Mouse (Mus musculus) neural tube, embryonic 15.5 days (tissue): ENCODE measurements around the gene Mrps21. TPM values are rescaled to one million over a fixed set of nuclear protein-coding genes. Genes with fewer than 3 reads are reported as not detected.
"Not testable (repeated sequence)": the region's sequence is repeated elsewhere in the genome, so short reads cannot be mapped to it uniquely, and the experiment has no call there.

Experiments
- ATAC-seq: fragments of 200-750 bp; cut with Nextera tagmentation; 2 replicates; pipeline ENCODE4 v1.8.0; 2017; ENCODE audit warnings: mild to moderate bottlenecking, moderate TSS enrichment, moderate library complexity; ENCODE audit not compliant: low FRiP score
- H3K27ac ChIP-seq: fragments of 300-500 bp; sonication (generic); replicated peaks from 2 replicates; pipeline ENCODE4 v1.5.1; 2015; ENCODE audit warnings: mild to moderate bottlenecking, inconsistent platforms
- H3K27me3 ChIP-seq: fragments of 300-500 bp; sonication (generic); replicated peaks from 2 replicates; pipeline ENCODE4 v1.6.1; 2015; ENCODE audit warnings: inconsistent platforms
- H3K36me3 ChIP-seq: fragments of 300-500 bp; sonication (generic); 2 replicates; pipeline ENCODE4 v1.6.1; 2015; ENCODE audit warnings: inconsistent platforms
- H3K4me1 ChIP-seq: fragments of 300-500 bp; sonication (generic); 2 replicates; pipeline ENCODE4 v1.6.1; 2015; ENCODE audit warnings: inconsistent platforms
- H3K4me2 ChIP-seq: fragments of 300-500 bp; sonication (generic); 2 replicates; pipeline ENCODE4 v1.6.1; 2015; ENCODE audit warnings: inconsistent platforms, mild to moderate bottlenecking, moderate library complexity
- H3K4me3 ChIP-seq: fragments of 300-500 bp; sonication (generic); replicated peaks from 2 replicates; pipeline ENCODE4 v1.5.1; 2015; ENCODE audit warnings: mild to moderate bottlenecking, inconsistent platforms
- H3K9ac ChIP-seq: fragments of 300-500 bp; sonication (generic); replicated peaks from 2 replicates; pipeline ENCODE4 v1.6.1; 2015; ENCODE audit warnings: mild to moderate bottlenecking, inconsistent platforms
- H3K9me3 ChIP-seq: fragments of 300-500 bp; sonication (generic); replicated peaks from 2 replicates; pipeline ENCODE4 v1.6.1; 2016; ENCODE audit warnings: inconsistent platforms
- WGBS: fragments of 180-500 bp; shearing (Covaris S2); methylation state at CpG from one replicate; pipeline ENCODE4 v1.1.7; 2015; ENCODE audit warnings: mixed read lengths; 5-methylcytosine and 5-hydroxymethylcytosine counted together
- polyA plus RNA-seq: library from polyadenylated mRNA; unstranded; fragments of >200 nt; fragmentation: Nextera tagmentation; extraction: Ambion mirVana; gene quantifications from 2 replicates; pipeline ENCODE4 v1.2.1, GENCODE M21; 2015

Gene Mrps21
- 284 and 296 TPM in 2 replicates for polyA plus RNA-seq

DNA sequence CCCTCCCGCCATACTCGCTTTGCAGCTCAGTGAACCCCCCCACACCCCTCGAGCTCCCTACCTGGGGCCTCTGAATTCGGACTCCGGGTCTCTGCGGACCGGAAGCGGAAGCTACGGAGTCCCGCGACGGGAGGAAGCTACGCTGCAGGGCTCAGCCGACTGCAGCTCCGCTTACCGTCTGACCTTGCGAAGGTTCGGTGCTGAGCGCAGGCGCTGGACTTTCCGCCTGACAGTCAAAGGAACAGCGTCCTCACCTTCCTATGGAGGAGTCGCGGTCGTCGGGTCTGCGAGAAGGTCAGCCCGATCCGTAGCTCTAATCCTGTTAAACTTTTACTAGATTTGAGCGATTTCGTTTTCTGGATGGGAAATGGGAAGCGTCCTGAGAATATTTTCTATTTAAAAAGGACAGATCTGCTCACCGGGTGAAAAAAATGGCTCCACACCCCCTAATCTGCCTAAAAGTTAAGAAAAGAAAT, at the start of gene Mrps21:
Gene Mrps21 (minus strand): TSS at position 128 of the 476 bp plus-strand sequence.
- H3K9ac ChIP-seq: peak within 1 kb of the TSS; percentile 77
- no peaks in the 10 kb centered on the region for H3K9me3 ChIP-seq
- H3K27ac ChIP-seq: peak within 1 kb of the TSS; percentile 86
- H3K4me3 ChIP-seq: peak within 1 kb of the TSS; percentile 70
- peak; percentile 96 for ATAC-seq
- peak within 1 kb of the TSS; percentile 78 for H3K4me2 ChIP-seq
- H3K27me3 ChIP-seq: no peaks in the 10 kb centered on the region
- peaks cover 26% of the 10 kb centered on the region for H3K4me1 ChIP-seq
- peaks cover 23% of the 10 kb centered on the region for H3K36me3 ChIP-seq
- WGBS: under 1% methylated on average over 33 of the region's 33 CpGs

DNA sequence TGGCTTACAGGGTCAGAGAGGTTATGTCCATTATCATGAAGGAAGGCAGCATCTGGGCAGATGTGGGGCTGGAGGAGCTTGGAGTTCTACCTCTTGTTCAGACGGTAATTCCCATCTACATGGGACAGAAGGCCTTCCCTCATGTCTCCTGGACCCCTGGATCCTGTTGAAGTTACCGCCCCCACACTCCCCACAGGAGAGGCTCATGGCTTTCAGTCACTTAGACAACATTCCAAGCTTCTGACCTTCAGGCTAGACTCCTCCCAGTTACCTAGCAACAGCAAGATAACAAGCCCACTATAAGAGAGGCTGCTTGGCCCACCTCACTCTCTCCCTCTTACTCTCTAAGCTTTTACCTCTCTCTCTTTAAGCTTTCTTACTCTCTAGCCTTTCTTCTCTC, 49.2 kb upstream of the Mrps21 start:
- H3K4me2 ChIP-seq, H3K27me3 ChIP-seq, ATAC-seq, H3K9me3 ChIP-seq, H3K9ac ChIP-seq, H3K4me1 ChIP-seq, H3K36me3 ChIP-seq, H3K27ac ChIP-seq, H3K4me3 ChIP-seq: not testable (repeated sequence)
- 78% methylated on average over 2 of the region's 2 CpGs for WGBS

DNA sequence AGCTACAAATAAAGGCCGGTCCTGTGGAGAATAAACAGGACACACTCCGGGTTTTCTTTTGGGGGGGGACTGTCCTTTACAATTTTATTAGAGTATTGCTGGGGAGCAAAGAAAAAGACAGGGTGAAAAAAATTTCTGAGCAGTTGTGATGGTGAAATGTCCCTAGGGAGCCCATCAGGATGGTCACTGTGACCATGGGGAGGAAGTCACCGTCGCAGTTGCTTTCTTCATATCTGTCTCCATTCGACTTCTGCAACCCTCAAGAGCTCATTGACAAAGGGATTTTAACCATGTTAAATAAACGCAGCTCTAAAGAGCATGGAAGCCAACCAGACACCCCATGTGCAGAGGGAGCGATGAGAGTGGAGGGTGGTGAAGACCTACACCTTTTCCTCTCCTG, 45.4 kb upstream of the Mrps21 start:
- no peaks in the 10 kb centered on the region for H3K4me1 ChIP-seq
- no peaks in the 10 kb centered on the region for H3K36me3 ChIP-seq
- no peak overlapping the region for H3K4me2 ChIP-seq
- H3K27ac ChIP-seq: no peak overlapping the region
- H3K9ac ChIP-seq: no peak overlapping the region
- H3K27me3 ChIP-seq: no peaks in the 10 kb centered on the region
- 84% methylated on average over 7 of the region's 7 CpGs for WGBS
- H3K4me3 ChIP-seq: no peak overlapping the region
- H3K9me3 ChIP-seq: no peaks in the 10 kb centered on the region
- ATAC-seq: no peak

DNA sequence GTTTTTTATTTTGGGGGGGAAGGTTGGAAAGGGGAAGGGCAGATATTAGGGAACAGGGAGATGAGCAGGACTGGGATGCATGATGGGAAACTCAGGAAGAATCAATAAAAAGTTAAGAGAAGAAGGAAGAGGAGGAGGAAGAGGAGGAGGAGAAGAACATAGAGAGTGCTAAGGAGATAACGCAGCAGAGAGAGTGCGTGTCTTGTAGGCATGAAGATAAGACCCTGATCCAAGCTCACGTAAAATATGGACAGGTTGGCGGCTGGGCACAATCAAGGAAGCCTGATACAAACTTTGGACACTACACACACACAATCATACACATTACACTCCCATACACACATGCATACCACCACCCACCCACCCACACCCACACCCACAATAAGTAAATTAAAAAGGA, 43.4 kb upstream of the Mrps21 start:
- Histone ChIP-seq H3K4me1 (no peaks in the 10 kb centered on the region), H3K36me3 (no peaks in the 10 kb centered on the region), H3K27me3 (no peaks in the 10 kb centered on the region), H3K27ac (no peak overlapping the region), H3K9ac (no peak overlapping the region), H3K9me3 (no peaks in the 10 kb centered on the region), H3K4me2 (no peak overlapping the region), H3K4me3 (no peak overlapping the region)
- ATAC-seq: no peak
- 93% methylated on average over 4 of the region's 4 CpGs for WGBS

DNA sequence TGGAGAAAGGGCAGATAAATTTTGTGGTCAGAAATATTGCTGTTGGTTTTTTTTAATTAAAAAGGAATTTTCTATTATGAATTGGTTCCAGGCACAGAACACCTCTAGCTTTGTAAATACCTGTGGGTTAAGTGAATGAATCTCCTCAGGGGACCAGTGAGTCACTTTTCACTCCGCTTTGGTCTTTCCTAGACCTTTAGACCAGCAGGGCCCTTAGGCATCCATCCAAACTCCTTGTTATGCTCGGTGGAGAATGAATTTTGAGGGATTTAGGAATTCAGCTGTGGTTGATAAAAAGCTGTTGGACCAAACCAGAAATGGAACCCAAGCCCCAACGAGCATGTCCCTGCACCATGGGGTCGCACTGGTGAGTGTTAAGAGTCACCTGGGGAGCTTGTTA, 36.3 kb upstream of the Mrps21 start:
- Histone ChIP-seq H3K27me3 (peaks cover 18% of the 10 kb centered on the region), H3K9me3 (no peaks in the 10 kb centered on the region), H3K4me2 (no peak overlapping the region), H3K36me3 (no peaks in the 10 kb centered on the region), H3K4me1 (peaks cover 34% of the 10 kb centered on the region), H3K9ac (no peak overlapping the region), H3K27ac (no peak overlapping the region), H3K4me3 (no peak overlapping the region)
- no peak for ATAC-seq
- 59% methylated on average over 4 of the region's 4 CpGs for WGBS

DNA sequence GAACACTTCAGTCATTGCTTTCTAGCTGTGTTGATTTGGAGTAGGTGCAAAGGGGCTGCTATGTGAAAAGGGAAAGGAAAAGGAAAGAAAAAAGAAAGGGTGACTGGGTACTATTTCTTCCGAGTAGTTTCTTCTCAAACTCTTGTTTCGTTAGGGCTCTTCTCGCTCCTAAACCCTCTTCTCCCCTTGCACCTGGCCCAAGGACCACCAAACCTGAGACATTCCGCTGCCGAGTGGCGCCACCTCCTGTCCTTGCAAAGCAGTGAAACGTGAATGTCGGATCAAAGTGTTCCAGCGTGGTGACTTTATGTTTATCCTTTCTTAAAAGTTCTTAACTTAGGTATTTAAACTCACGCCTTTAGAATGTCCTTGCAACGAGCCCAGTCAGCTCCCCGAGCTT, 35.5 kb upstream of the Mrps21 start:
- Histone ChIP-seq H3K36me3 (no peaks in the 10 kb centered on the region), H3K9ac (no peak overlapping the region), H3K27ac (no peak overlapping the region), H3K4me2 (peak overlapping the region; percentile 69), H3K4me3 (peak overlapping the region; percentile 15), H3K27me3 (peaks cover 18% of the 10 kb centered on the region), H3K4me1 (peaks cover 34% of the 10 kb centered on the region), H3K9me3 (no peaks in the 10 kb centered on the region)
- WGBS: under 1% methylated on average over 12 of the region's 12 CpGs
- ATAC-seq: no peak

DNA sequence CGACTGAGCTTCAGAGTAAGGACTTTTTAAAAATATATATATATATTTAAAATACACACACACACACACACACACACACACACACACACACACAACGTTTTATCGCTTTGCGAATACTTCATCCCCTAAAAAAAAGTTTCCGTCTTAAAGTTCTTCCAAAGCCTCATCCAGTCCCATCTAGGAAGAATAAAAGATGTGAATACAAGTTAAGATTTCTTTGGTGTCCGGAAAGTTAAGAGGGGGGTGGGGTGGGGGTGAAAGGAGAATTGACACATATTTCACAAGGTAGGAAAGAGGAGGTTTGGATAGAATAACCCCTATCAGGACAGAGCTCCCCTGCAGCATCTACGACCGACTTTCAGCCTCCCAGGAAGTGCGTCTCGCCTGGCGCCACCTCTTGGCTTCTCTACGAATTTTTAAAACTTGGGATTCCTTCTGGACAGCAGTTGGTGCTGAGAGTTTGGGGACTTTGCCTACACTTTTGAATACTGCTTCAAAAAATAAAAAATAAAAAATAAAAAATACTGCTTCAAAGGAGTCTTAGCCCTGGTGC, 34.7 kb upstream of the Mrps21 start:
- WGBS: under 1% methylated on average over 12 of the region's 12 CpGs
- Histone ChIP-seq H3K9ac (no peak overlapping the region), H3K4me2 (peak overlapping the region; percentile 69), H3K4me3 (no peak overlapping the region; the same call in 1 of the 2 replicates), H3K27me3 (peaks cover 18% of the 10 kb centered on the region), H3K27ac (no peak overlapping the region), H3K4me1 (peaks cover 34% of the 10 kb centered on the region), H3K36me3 (no peaks in the 10 kb centered on the region), H3K9me3 (no peaks in the 10 kb centered on the region)
- ATAC-seq: no peak

DNA sequence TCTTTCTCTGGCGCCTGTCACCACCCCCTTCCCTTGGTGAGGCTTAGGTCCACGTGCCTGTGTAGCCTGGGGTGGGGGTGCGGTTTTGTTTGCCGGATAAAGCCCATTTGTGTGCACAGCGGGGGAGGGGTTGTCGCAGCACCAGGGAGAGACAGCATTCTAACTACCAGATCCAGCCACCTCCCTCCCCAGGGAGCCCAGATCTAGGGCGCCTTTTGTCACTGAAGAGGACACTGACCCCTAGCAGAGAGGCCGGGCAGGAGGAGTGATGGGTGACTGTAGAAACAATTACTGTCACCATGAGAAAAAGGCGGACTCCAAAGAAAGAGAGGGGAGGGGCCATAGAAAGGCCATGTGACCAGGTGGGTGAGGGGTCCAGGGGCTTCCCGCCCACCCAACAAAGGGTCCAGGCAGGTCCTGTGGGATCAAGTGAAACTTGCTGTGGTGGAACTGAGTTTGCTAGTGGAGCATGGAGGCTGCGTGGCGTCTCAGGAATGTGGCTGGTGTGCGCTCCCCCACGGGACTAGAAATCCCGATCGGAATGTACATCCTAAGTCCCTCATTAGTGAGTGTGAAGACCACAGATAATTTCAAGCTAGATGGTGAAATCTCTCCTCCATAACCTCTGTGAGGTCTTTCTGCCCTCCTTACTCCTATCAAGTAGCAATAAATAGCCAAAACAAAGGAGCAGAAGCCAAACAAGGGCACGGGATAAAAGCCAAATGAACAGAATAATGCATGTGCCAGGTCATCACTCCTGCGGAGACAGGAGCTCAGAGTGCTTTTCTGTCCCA, 34.0 kb upstream of the Mrps21 start:
- Histone ChIP-seq H3K9me3 (no peaks in the 10 kb centered on the region), H3K27ac (no peak overlapping the region), H3K4me1 (peaks cover 34% of the 10 kb centered on the region), H3K36me3 (no peaks in the 10 kb centered on the region), H3K4me3 (peak overlapping the region; percentile 36), H3K27me3 (peaks cover 18% of the 10 kb centered on the region), H3K9ac (peak overlapping the region; percentile 26; the same call in 1 of the 2 replicates), H3K4me2 (peak overlapping the region; percentile 69)
- under 1% methylated on average over 18 of the region's 18 CpGs for WGBS
- ATAC-seq: peak; percentile 24; the same call in 1 of the 2 replicates

DNA sequence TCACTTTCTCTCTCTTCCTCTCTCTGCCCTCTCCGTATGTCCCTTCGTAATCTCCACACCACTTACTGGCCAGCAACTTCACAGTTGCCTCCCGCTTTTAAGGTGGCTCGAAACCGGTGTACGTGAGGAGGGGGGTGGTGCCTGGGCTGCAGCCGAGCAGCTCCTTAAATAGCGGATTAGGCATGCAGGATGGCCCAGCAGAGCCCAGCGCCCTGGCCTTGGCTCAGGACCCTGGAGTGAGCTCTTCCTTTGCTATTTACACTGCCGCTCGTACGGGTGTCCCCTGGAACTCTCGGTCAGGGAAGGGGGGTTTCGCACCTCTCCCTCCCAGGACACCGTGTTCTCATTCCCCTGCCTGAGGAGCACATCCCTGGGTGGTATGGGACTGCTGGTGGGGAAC, 33.2 kb upstream of the Mrps21 start, which contains the start of gene Car14:
Gene Car14 (minus strand): TSS at position 124 of the 400 bp plus-strand sequence.
- Histone ChIP-seq H3K36me3 (no peaks in the 10 kb centered on the region), H3K4me1 (peaks cover 34% of the 10 kb centered on the region), H3K27ac (no peak within 1 kb of the TSS), H3K4me3 (peak within 1 kb of the TSS; percentile 36), H3K9me3 (no peaks in the 10 kb centered on the region), H3K27me3 (peaks cover 18% of the 10 kb centered on the region), H3K9ac (peak within 1 kb of the TSS; percentile 26), H3K4me2 (peak within 1 kb of the TSS; percentile 69)
- WGBS: 2% methylated on average over 15 of the region's 15 CpGs
- no peak for ATAC-seq

DNA sequence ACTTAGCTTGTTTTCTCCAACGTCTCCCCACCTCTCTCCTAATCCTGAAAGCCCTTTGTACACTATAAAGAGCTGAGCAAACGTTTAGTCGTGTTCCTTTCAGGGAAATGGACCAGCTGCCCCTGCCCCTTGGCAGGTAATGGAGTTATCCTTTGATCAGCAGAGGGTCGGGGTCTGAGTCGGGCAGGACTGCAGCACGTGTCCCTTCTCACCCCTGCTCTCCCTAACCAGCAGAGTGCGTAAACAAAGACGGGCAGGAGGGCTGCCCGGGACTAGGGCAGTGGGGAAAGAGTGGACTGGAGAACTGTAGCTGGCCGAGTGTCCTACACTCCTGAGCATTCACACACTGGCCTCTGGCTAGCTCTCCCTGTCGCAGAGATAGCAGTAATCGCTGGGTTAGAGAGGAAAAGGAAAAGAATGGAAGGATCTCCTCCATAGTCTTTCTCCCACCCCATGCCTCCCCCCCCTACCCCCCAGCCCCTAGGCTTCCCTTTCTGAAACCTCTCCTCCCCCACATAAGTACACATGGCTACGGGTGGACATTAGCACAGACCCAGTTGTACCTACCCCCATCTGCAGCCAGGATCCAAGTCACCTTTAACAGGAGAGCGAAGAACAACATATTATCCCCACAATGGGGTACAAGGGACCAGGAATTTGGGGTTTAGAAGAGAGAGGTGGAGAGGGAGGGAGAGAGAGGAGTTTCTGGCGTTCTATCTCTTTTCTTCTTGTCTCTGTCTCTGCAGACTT, 32.6 kb upstream of the Mrps21 start:
- H3K4me3 ChIP-seq: peak overlapping the region; percentile 36
- peaks cover 34% of the 10 kb centered on the region for H3K4me1 ChIP-seq
- ATAC-seq: no peak
- WGBS: 2% methylated on average over 15 of the region's 15 CpGs
- H3K4me2 ChIP-seq: peak overlapping the region; percentile 69
- H3K9ac ChIP-seq: no peak overlapping the region
- H3K9me3 ChIP-seq: no peaks in the 10 kb centered on the region
- H3K27me3 ChIP-seq: peaks cover 18% of the 10 kb centered on the region
- H3K27ac ChIP-seq: no peak overlapping the region
- H3K36me3 ChIP-seq: no peaks in the 10 kb centered on the region

DNA sequence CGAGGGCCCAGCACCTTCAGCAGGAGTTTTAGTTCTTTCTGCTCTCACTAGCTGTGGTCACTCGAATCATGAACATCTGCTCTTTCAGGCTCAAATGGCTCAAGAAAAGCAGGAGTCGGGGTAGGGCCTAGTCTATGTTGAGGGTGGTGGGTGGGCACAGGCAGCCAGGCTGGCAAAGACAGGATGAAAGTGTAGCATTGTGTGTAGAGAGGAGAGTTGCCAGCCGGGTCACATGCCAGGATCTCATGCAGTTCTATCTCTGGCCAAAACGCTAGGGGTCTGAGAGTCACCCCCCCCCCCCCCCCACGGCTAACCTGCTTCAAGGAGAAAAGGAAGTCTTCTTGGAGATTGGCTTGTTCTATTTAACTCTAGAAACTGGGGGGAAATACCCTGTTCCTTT, 31.3 kb upstream of the Mrps21 start:
- no peak for ATAC-seq
- 27% methylated on average over 6 of the region's 6 CpGs for WGBS
- no peaks in the 10 kb centered on the region; the same call in 1 of the 2 replicates for H3K36me3 ChIP-seq
- peaks cover 34% of the 10 kb centered on the region for H3K4me1 ChIP-seq
- H3K4me3 ChIP-seq: no peak overlapping the region
- H3K4me2 ChIP-seq: no peak overlapping the region
- H3K9me3 ChIP-seq: no peaks in the 10 kb centered on the region
- peaks cover 15% of the 10 kb centered on the region for H3K27me3 ChIP-seq
- no peak overlapping the region for H3K27ac ChIP-seq
- H3K9ac ChIP-seq: no peak overlapping the region
